Mouse (Mus musculus) spleen, adult 2 months (tissue): ENCODE data around the gene Cdh4.

ENCODE experiments used
- CTCF ChIP-seq: fragments of 200-500 bp; IDR thresholded peaks from 2 replicates; pipeline ENCODE4 v1.5.1; 2011; ENCODE audit warnings: mild to moderate bottlenecking, inconsistent platforms; ENCODE audit not compliant: insufficient read depth, insufficient read length, insufficient replicate concordance; ENCODE audit errors: extremely low read depth
- POLR2A ChIP-seq: fragments of 200-500 bp; IDR thresholded peaks from 2 replicates; pipeline ENCODE4 v1.6.1; 2011; ENCODE audit warnings: low read depth, low read length, inconsistent platforms

DNA sequence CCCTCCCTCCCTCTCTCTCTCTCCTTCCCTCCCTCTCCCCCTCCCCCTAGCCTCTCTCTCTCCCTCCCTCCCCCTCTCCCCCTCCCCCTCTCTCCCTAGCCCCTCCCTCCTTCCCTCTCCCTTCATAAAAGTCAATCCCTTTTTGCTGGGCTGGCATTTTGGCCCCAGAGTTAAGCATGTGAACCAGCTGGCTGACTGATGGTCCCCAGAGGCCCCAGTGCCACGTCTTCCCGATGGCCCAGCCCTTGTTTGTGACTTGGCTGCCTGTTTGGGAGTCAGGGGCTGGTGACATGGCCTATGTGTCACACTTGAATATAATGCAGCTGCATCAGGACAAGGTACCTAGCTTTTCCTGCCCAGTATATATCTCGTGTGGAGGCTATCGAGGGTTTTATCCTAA, 96.3 kb downstream of the Cdh4 start:
- TF ChIP-seq CTCF: no peak
- TF ChIP-seq POLR2A: no peak
